Mouse (Mus musculus) midbrain, embryonic 15.5 days (tissue): Measurements from ENCODE around the gene Hdc. TPM values are rescaled to one million over a fixed set of nuclear protein-coding genes. Genes with fewer than 3 reads are reported as not detected.

Experiments
- ATAC-seq: fragments of 200-750 bp; cut with Nextera tagmentation; replicated peaks from 2 replicates; pipeline ENCODE4 v1.8.0; 2017; ENCODE audit warnings: moderate TSS enrichment
- H3K27ac ChIP-seq: fragments of 300-500 bp; sonication (generic); 2 replicates; pipeline ENCODE4 v1.5.1; 2015; ENCODE audit warnings: mild to moderate bottlenecking, inconsistent platforms
- H3K27me3 ChIP-seq: fragments of 300-500 bp; sonication (generic); replicated peaks from 2 replicates; pipeline ENCODE4 v1.6.1; 2015; ENCODE audit warnings: inconsistent platforms
- H3K36me3 ChIP-seq: fragments of 300-500 bp; sonication (generic); replicated peaks from 2 replicates; pipeline ENCODE4 v1.6.1; 2015; ENCODE audit warnings: inconsistent platforms
- H3K4me1 ChIP-seq: fragments of 300-500 bp; sonication (generic); 2 replicates; pipeline ENCODE4 v1.6.1; 2015; ENCODE audit warnings: inconsistent platforms
- H3K4me2 ChIP-seq: fragments of 300-500 bp; sonication (generic); 2 replicates; pipeline ENCODE4 v1.6.1; 2015; ENCODE audit warnings: inconsistent platforms, mild to moderate bottlenecking, moderate library complexity
- H3K4me3 ChIP-seq: fragments of 300-500 bp; sonication (generic); 2 replicates; pipeline ENCODE4 v1.5.1; 2015; ENCODE audit warnings: mild to moderate bottlenecking, inconsistent platforms
- H3K9ac ChIP-seq: fragments of 300-500 bp; sonication (generic); 2 replicates; pipeline ENCODE4 v1.6.1; 2015; ENCODE audit warnings: mild to moderate bottlenecking, inconsistent platforms
- H3K9me3 ChIP-seq: fragments of 300-500 bp; sonication (generic); 2 replicates; pipeline ENCODE4 v1.6.1; 2016; ENCODE audit warnings: inconsistent platforms
- WGBS: fragments of 180-500 bp; shearing (Covaris S2); methylation state at CpG from one replicate; pipeline ENCODE4 v1.1.7; 2015; ENCODE audit warnings: mixed read lengths; 5-methylcytosine and 5-hydroxymethylcytosine counted together
- polyA plus RNA-seq: library from polyadenylated mRNA; unstranded; fragments of >200 nt; fragmentation: Nextera tagmentation; extraction: Ambion mirVana; gene quantifications from 2 replicates; pipeline ENCODE4 v1.2.1, GENCODE M21; 2015

The Hdc gene
- polyA plus RNA-seq, 1 experiment from 2014 or later = 1.8 TPM

GRCm38 (mm10) chr2:126572163-126572562 is 46.9 kb downstream of the Hdc start:
- no peak for ATAC-seq
- no peaks in the 10 kb centered on the region for H3K4me1 ChIP-seq
- peaks cover 4% of the 10 kb centered on the region; the same call in 1 of the 2 replicates for H3K9me3 ChIP-seq
- H3K9ac ChIP-seq = no peak overlapping the region
- no peak overlapping the region for H3K4me2 ChIP-seq
- WGBS = 83% methylated on average over 1 of the region's 1 CpGs
- H3K27me3 ChIP-seq = no peaks in the 10 kb centered on the region
- no peak overlapping the region for H3K4me3 ChIP-seq
- no peak overlapping the region for H3K27ac ChIP-seq
- H3K36me3 ChIP-seq = peaks cover 4% of the 10 kb centered on the region; the same call in 1 of the 2 replicates

GRCm38 (mm10) chr2:126563411-126564105 is 55.5 kb downstream of the Hdc start:
- no peaks in the 10 kb centered on the region for H3K36me3 ChIP-seq
- H3K4me1 ChIP-seq = no peaks in the 10 kb centered on the region
- H3K4me3 ChIP-seq = no peak overlapping the region
- 71% methylated on average over 17 of the region's 17 CpGs for WGBS
- ATAC-seq = no peak
- no peaks in the 10 kb centered on the region for H3K9me3 ChIP-seq
- no peak overlapping the region for H3K27ac ChIP-seq
- no peaks in the 10 kb centered on the region for H3K27me3 ChIP-seq
- no peak overlapping the region for H3K4me2 ChIP-seq
- H3K9ac ChIP-seq = no peak overlapping the region

- no peak overlapping the region for H3K4me2 ChIP-seq
- no peak overlapping the region for H3K27ac ChIP-seq
- ATAC-seq = no peak
- no peaks in the 10 kb centered on the region for H3K9me3 ChIP-seq
- H3K36me3 ChIP-seq = no peaks in the 10 kb centered on the region
- H3K4me3 ChIP-seq = no peak overlapping the region
- 0 out of 2 replicates have a peak, but pooled peaks cover 2% of the 10 kb centered on the region for H3K27me3 ChIP-seq
- H3K4me1 ChIP-seq = no peaks in the 10 kb centered on the region
- no peak overlapping the region for H3K9ac ChIP-seq
- WGBS = 98% methylated on average over 1 of the region's 1 CpGs
These were observed 59.0 kb downstream of the Hdc start for GRCm38 (mm10) chr2:126560094-126560493.

GRCm38 (mm10) chr2:126555533-126555932 is 63.6 kb downstream of the Hdc start:
- no peaks in the 10 kb centered on the region for H3K9me3 ChIP-seq
- no peaks in the 10 kb centered on the region for H3K36me3 ChIP-seq
- no peak overlapping the region for H3K4me2 ChIP-seq
- H3K27ac ChIP-seq = no peak overlapping the region
- 83% methylated on average over 5 of the region's 5 CpGs for WGBS
- H3K4me3 ChIP-seq = no peak overlapping the region
- no peak for ATAC-seq
- no peak overlapping the region for H3K9ac ChIP-seq
- peaks cover 13% of the 10 kb centered on the region for H3K4me1 ChIP-seq
- peaks cover 10% of the 10 kb centered on the region for H3K27me3 ChIP-seq

- H3K4me3 ChIP-seq = peak overlapping the region; percentile 81
- peak overlapping the region; percentile 77 for H3K9ac ChIP-seq
- peak overlapping the region; percentile 98 for H3K4me2 ChIP-seq
- peak overlapping the region; percentile 79 for H3K27ac ChIP-seq
- H3K4me1 ChIP-seq = peaks cover 13% of the 10 kb centered on the region
- WGBS = under 1% methylated on average over 26 of the region's 26 CpGs
- H3K36me3 ChIP-seq = no peaks in the 10 kb centered on the region
- no peaks in the 10 kb centered on the region for H3K9me3 ChIP-seq
- peaks cover 10% of the 10 kb centered on the region for H3K27me3 ChIP-seq
- peak; percentile 84 for ATAC-seq
These were observed 65.8 kb downstream of the Hdc start for GRCm38 (mm10) chr2:126553291-126553639.

- Histone ChIP-seq H3K27ac (peak within 1 kb of the TSS; percentile 79), H3K4me3 (peak within 1 kb of the TSS; percentile 81), H3K4me1 (peaks cover 13% of the 10 kb centered on the region), H3K36me3 (no peaks in the 10 kb centered on the region), H3K9me3 (no peaks in the 10 kb centered on the region), H3K27me3 (peaks cover 10% of the 10 kb centered on the region), H3K9ac (peak within 1 kb of the TSS; percentile 77), H3K4me2 (peak within 1 kb of the TSS; percentile 98)
- peak; percentile 88 for ATAC-seq
- WGBS = under 1% methylated on average over 61 of the region's 61 CpGs
These were observed 66.5 kb downstream of the Hdc start, which contains the start of gene Slc27a2 for GRCm38 (mm10) chr2:126552357-126553290. TSS of gene Slc27a2 (plus strand) at chr2:126552407.

- no peak overlapping the region for H3K27ac ChIP-seq
- peaks cover 10% of the 10 kb centered on the region for H3K27me3 ChIP-seq
- H3K9me3 ChIP-seq = no peaks in the 10 kb centered on the region
- 0 out of 2 replicates have a peak overlapping the region, but pooled peaks have one; percentile 77 for H3K9ac ChIP-seq
- ATAC-seq = no peak
- peaks cover 13% of the 10 kb centered on the region for H3K4me1 ChIP-seq
- peak overlapping the region; percentile 98; the same call in 1 of the 2 replicates for H3K4me2 ChIP-seq
- H3K4me3 ChIP-seq = peak overlapping the region; percentile 81
- WGBS = 23% methylated on average over 5 of the region's 5 CpGs
- no peaks in the 10 kb centered on the region for H3K36me3 ChIP-seq
These were observed 67.2 kb downstream of the Hdc start for GRCm38 (mm10) chr2:126551896-126552295.

GRCm38 (mm10) chr2:126551244-126551890 is 67.7 kb downstream of the Hdc start:
- H3K4me1 ChIP-seq = peaks cover 13% of the 10 kb centered on the region
- WGBS = 72% methylated on average over 8 of the region's 8 CpGs
- no peaks in the 10 kb centered on the region for H3K9me3 ChIP-seq

GRCm38 (mm10) chr2:126549681-126550080 is 69.4 kb downstream of the Hdc start:
- no peak for ATAC-seq
- H3K27me3 ChIP-seq = peaks cover 4% of the 10 kb centered on the region
- H3K9me3 ChIP-seq = no peaks in the 10 kb centered on the region
- no peak overlapping the region for H3K4me3 ChIP-seq
- peaks cover 13% of the 10 kb centered on the region for H3K4me1 ChIP-seq
- no peak overlapping the region for H3K4me2 ChIP-seq
- WGBS = 88% methylated on average over 7 of the region's 7 CpGs
- H3K9ac ChIP-seq = no peak overlapping the region
- H3K36me3 ChIP-seq = no peaks in the 10 kb centered on the region
- no peak overlapping the region for H3K27ac ChIP-seq

More at GRCm38 (mm10) chr2:126551244-126551890, 67.7 kb downstream of the Hdc start:
- Histone ChIP-seq H3K27ac (no peak overlapping the region), H3K27me3 (peaks cover 10% of the 10 kb centered on the region), H3K9ac (no peak overlapping the region), H3K4me2 (no peak overlapping the region), H3K4me3 (no peak overlapping the region), H3K36me3 (no peaks in the 10 kb centered on the region)
- ATAC-seq = no peak

GRCm38 (mm10) chr2:126546392-126546791 is 72.7 kb downstream of the Hdc start:
- Histone ChIP-seq H3K27me3 (no peaks in the 10 kb centered on the region), H3K4me3 (no peak overlapping the region), H3K36me3 (no peaks in the 10 kb centered on the region), H3K27ac (no peak overlapping the region), H3K9me3 (no peaks in the 10 kb centered on the region), H3K4me1 (no peaks in the 10 kb centered on the region), H3K4me2 (no peak overlapping the region), H3K9ac (no peak overlapping the region)
- no peak for ATAC-seq
- 87% methylated on average over 3 of the region's 3 CpGs for WGBS

- WGBS = 74% methylated on average over 5 of the region's 5 CpGs
- ATAC-seq = no peak
- H3K9me3 ChIP-seq = no peaks in the 10 kb centered on the region
- no peak overlapping the region for H3K9ac ChIP-seq
- no peaks in the 10 kb centered on the region for H3K27me3 ChIP-seq
- no peaks in the 10 kb centered on the region for H3K4me1 ChIP-seq
- no peak overlapping the region for H3K4me2 ChIP-seq
- H3K27ac ChIP-seq = no peak overlapping the region
- no peak overlapping the region for H3K4me3 ChIP-seq
- no peaks in the 10 kb centered on the region for H3K36me3 ChIP-seq
These were observed 73.8 kb downstream of the Hdc start for GRCm38 (mm10) chr2:126545297-126545696.
